Mouse (Mus musculus): ENCODE measurements around the gene Dync1h1. TPM values are rescaled to one million over a fixed set of nuclear protein-coding genes. Genes with fewer than 3 reads are reported as not detected.

The Dync1h1 gene
- polyA plus RNA-seq, 1 experiment from 2014 or later = 45.7 TPM

GRCm38 (mm10) chr12:110573635-110574034 is 27.6 kb upstream of the Dync1h1 start:
- ATAC-seq (ENCODE audit: insufficient number of reproducible peaks, low FRiP score, low TSS enrichment, low read depth) = no peak
- H3K4me2 ChIP-seq (replicated peaks) = no peak overlapping the region
- WGBS = 79% methylated on average over 8 of the region's 8 CpGs
- H3K4me1 ChIP-seq = no peaks in the 10 kb centered on the region
- no peak overlapping the region for H3K9ac ChIP-seq
- H3K36me3 ChIP-seq = peaks cover 64% of the 10 kb centered on the region
- H3K27ac ChIP-seq (replicated peaks) = no peak overlapping the region
- no peaks in the 10 kb centered on the region for H3K9me3 ChIP-seq (replicated peaks)
- H3K4me3 ChIP-seq (replicated peaks) = no peak overlapping the region
- no peaks in the 10 kb centered on the region for H3K27me3 ChIP-seq

- no peaks in the 10 kb centered on the region for H3K27me3 ChIP-seq
- no peak overlapping the region for H3K9ac ChIP-seq
- H3K9me3 ChIP-seq (replicated peaks) = no peaks in the 10 kb centered on the region
- no peak overlapping the region for H3K4me3 ChIP-seq (replicated peaks)
- WGBS = 68% methylated on average over 4 of the region's 4 CpGs
- ATAC-seq (ENCODE audit: insufficient number of reproducible peaks, low FRiP score, low TSS enrichment, low read depth) = no peak
- H3K27ac ChIP-seq (replicated peaks) = no peak overlapping the region
- H3K4me1 ChIP-seq = no peaks in the 10 kb centered on the region
- H3K4me2 ChIP-seq (replicated peaks) = no peak overlapping the region
- H3K36me3 ChIP-seq = peaks cover 55% of the 10 kb centered on the region
Measured at GRCm38 (mm10) chr12:110575926-110576325, 25.3 kb upstream of the Dync1h1 start.

GRCm38 (mm10) chr12:110578333-110578732 is 22.9 kb upstream of the Dync1h1 start:
- Histone ChIP-seq H3K27ac (replicated peaks) (no peak overlapping the region), H3K4me3 (replicated peaks) (no peak overlapping the region), H3K4me2 (replicated peaks) (no peak overlapping the region), H3K4me1 (no peaks in the 10 kb centered on the region), H3K27me3 (no peaks in the 10 kb centered on the region), H3K9me3 (replicated peaks) (no peaks in the 10 kb centered on the region), H3K36me3 (peaks cover 47% of the 10 kb centered on the region), H3K9ac (no peak overlapping the region)
- ATAC-seq (ENCODE audit: insufficient number of reproducible peaks, low FRiP score, low TSS enrichment, low read depth) = no peak
- 86% methylated on average over 9 of the region's 9 CpGs for WGBS

- no peak overlapping the region for H3K9ac ChIP-seq
- no peak for ATAC-seq (ENCODE audit: insufficient number of reproducible peaks, low FRiP score, low TSS enrichment, low read depth)
- no peak overlapping the region for H3K4me2 ChIP-seq (replicated peaks)
- no peak overlapping the region for H3K27ac ChIP-seq (replicated peaks)
- WGBS = 80% methylated on average over 6 of the region's 6 CpGs
- H3K4me1 ChIP-seq = peaks cover 21% of the 10 kb centered on the region
- no peak overlapping the region for H3K4me3 ChIP-seq (replicated peaks)
- H3K9me3 ChIP-seq (replicated peaks) = no peaks in the 10 kb centered on the region
- no peaks in the 10 kb centered on the region for H3K36me3 ChIP-seq
- H3K27me3 ChIP-seq = no peaks in the 10 kb centered on the region
Measured at GRCm38 (mm10) chr12:110588622-110589021, 12.6 kb upstream of the Dync1h1 start.

- ATAC-seq (ENCODE audit: insufficient number of reproducible peaks, low FRiP score, low TSS enrichment, low read depth) = no peak; the same call in 1 of the 2 replicates
- no peaks in the 10 kb centered on the region for H3K27me3 ChIP-seq
- 1% methylated on average over 15 of the region's 15 CpGs for WGBS
- H3K4me1 ChIP-seq = peaks cover 21% of the 10 kb centered on the region
- peak overlapping the region; percentile 89 for H3K4me2 ChIP-seq (replicated peaks)
- H3K36me3 ChIP-seq = no peaks in the 10 kb centered on the region
- peak overlapping the region; percentile 79 for H3K9ac ChIP-seq
- no peaks in the 10 kb centered on the region for H3K9me3 ChIP-seq (replicated peaks)
- H3K27ac ChIP-seq (replicated peaks) = peak overlapping the region; percentile 98
- peak overlapping the region; percentile 97 for H3K4me3 ChIP-seq (replicated peaks)
Measured at GRCm38 (mm10) chr12:110590804-110591259, 10.4 kb upstream of the Dync1h1 start.

GRCm38 (mm10) chr12:110591260-110591883 is 9.9 kb upstream of the Dync1h1 start:
- H3K9ac ChIP-seq = peak overlapping the region; percentile 79
- no peaks in the 10 kb centered on the region for H3K27me3 ChIP-seq
- H3K27ac ChIP-seq (replicated peaks) = peak overlapping the region; percentile 98
- ATAC-seq (ENCODE audit: insufficient number of reproducible peaks, low FRiP score, low TSS enrichment, low read depth) = peak; percentile 97
- H3K9me3 ChIP-seq (replicated peaks) = no peaks in the 10 kb centered on the region
- under 1% methylated on average over 56 of the region's 56 CpGs for WGBS
- no peaks in the 10 kb centered on the region for H3K36me3 ChIP-seq
- peaks cover 21% of the 10 kb centered on the region for H3K4me1 ChIP-seq
- H3K4me3 ChIP-seq (replicated peaks) = peak overlapping the region; percentile 97
- H3K4me2 ChIP-seq (replicated peaks) = peak overlapping the region; percentile 89

- no peak overlapping the region for H3K27ac ChIP-seq (replicated peaks)
- H3K36me3 ChIP-seq = no peaks in the 10 kb centered on the region
- H3K9ac ChIP-seq = no peak overlapping the region
- no peak overlapping the region for H3K4me3 ChIP-seq (replicated peaks)
- H3K4me2 ChIP-seq (replicated peaks) = no peak overlapping the region
- no peak for ATAC-seq (ENCODE audit: insufficient number of reproducible peaks, low FRiP score, low TSS enrichment, low read depth)
- peaks cover 16% of the 10 kb centered on the region for H3K4me1 ChIP-seq
- H3K27me3 ChIP-seq = no peaks in the 10 kb centered on the region
- 6% methylated on average over 7 of the region's 7 CpGs for WGBS
- H3K9me3 ChIP-seq (replicated peaks) = no peaks in the 10 kb centered on the region
Measured at GRCm38 (mm10) chr12:110598527-110598926, 2.7 kb upstream of the Dync1h1 start.

- no peak overlapping the region for H3K4me3 ChIP-seq (replicated peaks)
- no peaks in the 10 kb centered on the region for H3K9me3 ChIP-seq (replicated peaks)
- no peaks in the 10 kb centered on the region for H3K36me3 ChIP-seq
- ATAC-seq (ENCODE audit: insufficient number of reproducible peaks, low FRiP score, low TSS enrichment, low read depth) = no peak
- 63% methylated on average over 4 of the region's 4 CpGs for WGBS
- H3K27me3 ChIP-seq = no peaks in the 10 kb centered on the region
- peaks cover 22% of the 10 kb centered on the region for H3K4me1 ChIP-seq
- no peak overlapping the region for H3K4me2 ChIP-seq (replicated peaks)
- H3K27ac ChIP-seq (replicated peaks) = no peak overlapping the region
- no peak overlapping the region for H3K9ac ChIP-seq
Measured at GRCm38 (mm10) chr12:110599791-110600190, 1.5 kb upstream of the Dync1h1 start.

GRCm38 (mm10) chr12:110600225-110600991 is 844 bp upstream of the Dync1h1 start:
- H3K4me3 ChIP-seq (replicated peaks) = peak overlapping the region; percentile 100
- ATAC-seq (ENCODE audit: insufficient number of reproducible peaks, low FRiP score, low TSS enrichment, low read depth) = no peak
- H3K27ac ChIP-seq (replicated peaks) = no peak overlapping the region
- no peaks in the 10 kb centered on the region for H3K36me3 ChIP-seq
- peaks cover 22% of the 10 kb centered on the region for H3K4me1 ChIP-seq
- H3K9ac ChIP-seq = peak overlapping the region; percentile 100
- no peaks in the 10 kb centered on the region for H3K27me3 ChIP-seq
- 58% methylated on average over 13 of the region's 13 CpGs for WGBS
- peak overlapping the region; percentile 54 for H3K4me2 ChIP-seq (replicated peaks)
- no peaks in the 10 kb centered on the region for H3K9me3 ChIP-seq (replicated peaks)

GRCm38 (mm10) chr12:110606161-110606560 is 4.9 kb downstream of the Dync1h1 start:
- Histone ChIP-seq H3K27ac (replicated peaks) (no peak overlapping the region), H3K4me2 (replicated peaks) (no peak overlapping the region), H3K36me3 (no peaks in the 10 kb centered on the region), H3K4me1 (peaks cover 20% of the 10 kb centered on the region), H3K27me3 (no peaks in the 10 kb centered on the region), H3K4me3 (replicated peaks) (no peak overlapping the region), H3K9ac (no peak overlapping the region), H3K9me3 (replicated peaks) (no peaks in the 10 kb centered on the region)
- no peak for ATAC-seq (ENCODE audit: insufficient number of reproducible peaks, low FRiP score, low TSS enrichment, low read depth)
- 83% methylated on average over 3 of the region's 3 CpGs for WGBS

- Histone ChIP-seq H3K9me3 (replicated peaks) (no peaks in the 10 kb centered on the region), H3K4me2 (replicated peaks) (no peak overlapping the region), H3K36me3 (0 out of 2 replicates have a peak, but pooled peaks cover 1% of the 10 kb centered on the region), H3K27ac (replicated peaks) (no peak overlapping the region), H3K9ac (no peak overlapping the region), H3K27me3 (no peaks in the 10 kb centered on the region), H3K4me3 (replicated peaks) (no peak overlapping the region), H3K4me1 (peaks cover 20% of the 10 kb centered on the region)
- 81% methylated on average over 2 of the region's 2 CpGs for WGBS
- no peak for ATAC-seq (ENCODE audit: insufficient number of reproducible peaks, low FRiP score, low TSS enrichment, low read depth)
Measured at GRCm38 (mm10) chr12:110606676-110607075, 5.4 kb downstream of the Dync1h1 start.
